Mouse (Mus musculus): ENCODE data around the gene Opn1mw.
"Not testable (repeated sequence)": the region's sequence is repeated elsewhere in the genome, so short reads cannot be mapped to it uniquely, and the experiment has no call there.

Opn1mw gene

DNA sequence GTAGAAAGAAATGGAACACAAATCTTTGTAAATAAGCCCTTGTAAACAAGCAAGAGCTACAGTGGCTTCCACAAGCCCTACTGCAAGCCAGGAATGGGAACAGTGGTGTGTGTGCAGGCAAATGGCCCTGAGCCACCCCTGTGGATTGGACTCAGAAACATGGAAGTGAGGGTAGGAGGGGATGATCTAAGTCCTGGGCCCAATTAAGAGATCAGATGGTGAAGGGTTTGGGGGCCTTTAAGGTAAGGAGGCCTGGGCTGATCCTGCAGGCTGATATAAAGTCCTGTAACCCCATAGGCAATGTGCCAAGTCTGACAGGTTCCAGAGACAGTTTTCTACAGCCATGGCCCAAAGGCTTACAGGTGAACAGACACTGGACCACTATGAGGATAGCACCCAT lies at the start of gene Opn1mw:
Gene Opn1mw (plus strand): TSS at position 301 of the 400 bp plus-strand sequence.
- DNase-seq (ENCODE audit: low spot score), result no peak

DNA sequence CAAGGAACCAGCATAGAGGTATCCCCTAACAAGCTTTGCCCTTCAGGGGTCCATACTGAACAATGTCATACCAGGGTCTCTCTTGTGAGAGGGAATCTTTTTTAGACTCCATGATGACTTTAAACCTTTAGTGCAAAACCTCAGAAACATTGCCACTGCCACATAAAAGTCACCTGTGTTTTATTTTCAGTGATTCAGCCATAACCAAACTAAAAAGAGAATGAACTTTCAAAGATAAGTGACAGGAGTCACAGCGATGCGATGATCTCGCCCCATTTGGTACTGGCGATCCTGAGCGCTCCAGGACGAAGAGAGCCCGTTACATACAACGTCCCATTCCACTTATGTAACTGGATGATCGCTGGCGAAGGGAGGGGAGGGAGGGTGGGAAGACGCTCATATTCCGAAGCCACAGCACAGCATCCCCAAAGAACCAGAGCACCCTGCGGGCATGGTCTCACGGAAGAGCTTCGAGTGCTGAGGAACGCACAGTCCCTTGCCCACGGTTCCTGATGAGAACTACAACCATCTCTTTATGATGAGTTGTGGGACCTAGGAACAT lies 42.9 kb upstream of the Opn1mw start:
- DNase-seq (ENCODE audit: low spot score), result no peak

DNA sequence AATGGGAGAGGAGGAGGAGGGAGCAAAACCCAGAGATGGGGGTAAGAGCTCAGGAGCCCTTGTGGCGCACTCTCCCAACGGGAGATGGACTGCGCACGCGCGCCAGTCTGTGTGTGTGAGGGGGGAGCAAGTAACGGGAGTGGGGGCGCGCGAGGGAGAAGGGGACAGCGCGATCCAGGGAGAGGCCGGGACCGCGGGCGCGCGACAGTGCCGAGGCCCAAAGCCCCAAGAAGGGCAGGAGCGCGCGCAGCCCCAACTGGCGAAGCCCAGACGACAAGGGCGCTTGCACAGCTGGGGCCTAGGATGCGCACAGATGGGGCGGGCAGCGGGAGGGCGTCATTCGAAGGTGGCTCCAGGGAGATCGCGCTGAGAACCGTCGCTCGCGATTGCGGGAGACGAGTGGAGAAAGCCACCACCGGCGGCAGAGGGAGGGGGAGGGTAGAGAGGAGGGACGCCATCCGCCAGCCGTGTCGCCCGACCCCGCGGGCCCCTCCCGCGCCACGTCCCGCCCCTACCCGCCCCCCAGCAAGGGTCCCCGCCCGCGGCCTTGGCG lies 42.2 kb upstream of the Opn1mw start:
- peak; percentile 55 for DNase-seq (ENCODE audit: low spot score)

DNA sequence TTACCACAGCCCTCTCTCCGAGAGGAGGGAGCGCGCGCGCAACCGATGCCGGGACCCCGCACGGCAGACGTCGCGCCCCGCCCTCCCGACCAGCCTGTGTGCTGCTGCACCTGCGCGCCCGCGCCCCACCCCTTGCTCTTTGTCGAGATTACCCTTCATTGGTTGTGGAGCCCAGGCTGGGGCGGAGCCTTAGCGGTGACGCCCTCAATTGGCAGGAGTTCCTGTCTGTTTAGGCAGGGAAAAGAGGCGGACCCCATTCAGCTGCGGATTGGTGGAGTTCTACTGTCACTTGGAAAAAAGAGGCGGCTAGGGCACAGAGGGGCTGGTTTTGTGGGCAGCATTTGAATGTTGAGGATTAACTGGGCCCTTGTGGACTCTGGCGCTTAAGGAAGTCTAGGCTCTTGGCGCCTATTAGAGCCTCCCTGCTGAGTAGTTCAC lies 41.6 kb upstream of the Opn1mw start:
- peak; percentile 93 for DNase-seq (ENCODE audit: low spot score)

DNA sequence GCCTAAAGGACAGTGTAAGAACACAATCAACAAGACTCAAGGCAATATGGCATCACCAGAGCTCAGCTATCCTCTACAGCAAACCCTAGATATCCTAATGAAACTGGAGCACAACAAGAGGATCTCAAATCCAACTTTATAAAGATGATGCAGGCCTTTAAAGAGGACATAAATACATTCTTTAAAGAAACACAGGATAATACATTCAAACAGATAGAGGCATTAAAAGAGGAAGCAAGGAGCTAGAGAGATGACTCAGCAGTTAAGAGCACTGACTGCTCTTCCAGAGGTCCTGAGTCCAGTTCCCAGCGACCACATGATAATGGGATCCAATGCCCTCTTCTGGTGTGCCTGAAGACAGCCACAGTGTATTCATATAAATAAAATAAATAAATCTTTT lies 32.1 kb upstream of the Opn1mw start:
- no peak for DNase-seq (ENCODE audit: low spot score)

DNA sequence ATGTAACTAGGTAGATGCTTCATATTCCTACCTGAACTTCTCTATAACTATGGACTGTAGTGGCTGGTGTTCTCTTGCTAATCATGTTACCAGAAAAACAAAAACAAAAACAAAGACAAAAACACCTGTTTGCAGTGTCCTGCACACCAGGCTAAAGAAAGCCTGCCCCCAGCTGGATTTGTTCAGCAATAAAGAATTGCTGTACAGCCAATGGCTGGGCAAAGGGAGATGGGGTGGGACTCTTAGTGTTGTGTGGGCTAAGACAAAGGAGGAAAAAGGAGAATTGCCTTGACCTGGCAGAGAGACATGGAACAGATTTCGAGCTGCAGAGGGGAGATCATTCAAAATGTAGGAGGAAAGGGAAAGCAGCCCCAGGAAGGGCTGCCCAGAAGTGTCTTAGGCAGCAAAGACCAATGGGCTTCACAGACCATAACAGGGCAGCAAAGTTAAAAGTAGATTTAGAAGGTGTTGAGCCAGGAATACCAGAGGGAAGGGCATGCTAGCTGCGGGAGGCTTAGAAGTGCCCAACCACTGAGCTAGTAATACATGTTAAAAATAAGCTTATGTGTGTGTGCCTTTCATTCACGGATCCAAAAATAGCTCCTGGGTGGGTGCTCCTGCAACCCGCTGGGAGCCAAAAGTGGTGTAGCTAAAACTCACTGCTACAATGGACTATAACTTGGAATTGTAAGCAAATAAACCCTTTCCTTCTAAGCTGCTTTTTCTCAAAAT lies 23.6 kb upstream of the Opn1mw start:
- no peak for DNase-seq (ENCODE audit: low spot score)

DNA sequence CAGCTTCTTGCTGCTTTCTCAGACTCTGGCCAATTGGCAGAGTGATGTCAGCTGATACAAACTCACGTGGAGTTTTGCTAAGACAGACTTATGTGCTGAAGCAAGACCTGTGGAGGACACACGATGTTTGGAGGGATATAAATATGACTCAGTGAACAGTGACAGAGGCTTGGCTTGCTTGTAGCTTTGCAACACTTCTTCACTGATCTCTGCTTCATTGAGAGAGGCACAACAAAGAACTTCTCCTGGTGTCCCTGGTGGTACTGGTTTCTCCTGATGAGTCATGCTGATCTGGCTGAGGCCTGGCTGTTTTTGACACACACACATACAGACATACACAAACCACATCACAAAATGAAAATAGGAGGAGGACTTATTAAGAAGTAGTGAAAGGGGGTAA lies 21.3 kb upstream of the Opn1mw start:
- no peak for DNase-seq (ENCODE audit: low spot score)

DNA sequence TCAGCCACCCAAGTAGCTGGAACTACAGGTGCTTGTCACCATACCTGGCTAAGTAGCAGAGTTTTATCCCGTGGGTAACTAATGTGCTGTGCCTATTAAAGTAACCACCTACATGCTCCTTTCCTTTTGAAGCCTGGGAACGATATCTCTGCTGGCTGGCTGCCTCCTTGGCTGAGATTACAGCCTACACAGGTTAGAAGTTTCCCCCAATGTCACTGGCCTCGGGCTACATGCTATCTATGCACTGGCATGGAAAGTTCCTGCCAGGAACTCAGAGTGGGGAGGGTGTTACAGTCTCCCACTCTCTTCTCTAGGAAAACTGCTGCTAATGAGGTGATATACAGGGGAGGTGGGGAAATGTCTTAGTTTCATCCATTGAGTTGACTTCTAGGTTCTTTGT lies 18.5 kb upstream of the Opn1mw start:
- DNase-seq (ENCODE audit: low spot score), result no peak

DNA sequence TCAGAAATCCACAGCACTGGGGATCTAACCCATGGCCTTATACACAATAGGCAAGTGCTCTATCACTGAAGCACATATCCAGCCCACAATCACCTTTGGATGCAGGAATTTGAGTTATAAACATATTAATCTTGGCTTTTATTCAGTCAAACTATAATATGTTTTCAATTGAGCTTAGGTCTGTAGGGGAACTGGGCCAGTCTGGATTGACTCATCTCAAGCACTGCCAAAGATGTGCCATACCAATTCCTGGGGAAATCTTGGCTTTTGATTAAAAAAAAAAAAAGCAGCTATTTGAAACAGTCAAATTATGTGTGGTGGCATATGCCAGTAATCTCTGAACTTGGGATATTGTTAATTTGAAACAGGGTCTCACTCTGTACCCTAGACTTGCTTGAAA lies 13.2 kb upstream of the Opn1mw start:
- DNase-seq (ENCODE audit: low spot score), result no peak

DNA sequence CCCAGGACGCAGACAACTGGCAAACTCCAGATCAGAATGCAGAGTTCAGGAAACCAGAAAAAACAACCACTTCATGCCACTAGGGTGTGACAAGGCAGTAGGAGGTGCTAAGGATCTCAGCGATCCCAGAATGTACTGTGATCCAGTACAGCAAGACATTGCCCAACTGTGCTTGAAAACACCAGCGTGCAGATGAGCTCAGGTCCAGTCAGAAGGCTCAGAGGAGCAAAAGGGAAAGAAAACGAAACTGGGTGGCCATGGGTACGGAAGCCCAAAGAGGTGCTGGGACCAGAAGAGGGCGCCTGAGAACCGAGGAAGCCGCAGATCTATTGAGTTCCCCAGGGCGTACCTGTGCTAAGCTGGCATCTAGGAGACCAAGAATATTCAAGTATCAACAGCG lies 11.8 kb upstream of the Opn1mw start:
- peak; percentile 16 for DNase-seq (ENCODE audit: low spot score)

DNA sequence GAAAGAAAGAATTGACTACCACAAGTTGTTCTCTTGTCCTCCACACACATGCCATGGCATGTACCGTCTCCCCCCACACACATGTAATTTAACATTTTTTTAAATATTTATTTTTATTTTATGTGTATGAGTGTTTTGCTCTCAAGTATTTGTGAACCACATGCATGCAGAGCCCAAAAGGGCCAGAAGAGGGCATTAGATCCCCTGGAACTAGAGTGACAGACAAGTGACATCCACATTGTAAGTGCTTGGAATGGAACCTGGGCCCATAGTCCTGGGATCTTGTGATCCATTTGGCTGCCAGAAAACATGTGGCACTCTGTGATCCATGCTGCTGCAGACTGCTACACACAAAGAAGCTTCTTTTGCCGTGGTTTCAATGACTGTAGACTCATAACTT lies 2.3 kb upstream of the Opn1mw start:
- DNase-seq (ENCODE audit: low spot score), result no peak

DNA sequence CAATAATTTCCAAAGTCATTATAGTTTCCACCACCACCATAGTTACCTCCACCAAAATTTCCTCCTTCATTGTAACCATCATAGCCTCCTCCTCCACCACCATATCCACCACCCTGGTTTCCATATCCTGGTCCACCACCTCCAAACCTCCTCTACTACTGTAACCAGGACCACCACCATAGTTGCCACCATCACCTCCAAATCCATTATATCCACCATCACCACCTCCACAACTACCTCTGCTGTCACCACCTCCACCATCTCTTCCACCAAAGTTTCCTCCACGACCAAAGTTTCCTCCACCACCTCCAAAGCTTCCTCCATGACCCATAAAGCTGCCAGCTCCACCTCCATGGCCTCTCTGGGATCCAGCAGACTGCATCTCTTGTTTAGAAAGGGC lies 8.0 kb downstream of the Opn1mw start, which contains the start of gene Mecp2:
Gene Mecp2 (minus strand): TSS at position 101 of the 400 bp plus-strand sequence.
- DNase-seq (ENCODE audit: low spot score), result not testable (repeated sequence)

DNA sequence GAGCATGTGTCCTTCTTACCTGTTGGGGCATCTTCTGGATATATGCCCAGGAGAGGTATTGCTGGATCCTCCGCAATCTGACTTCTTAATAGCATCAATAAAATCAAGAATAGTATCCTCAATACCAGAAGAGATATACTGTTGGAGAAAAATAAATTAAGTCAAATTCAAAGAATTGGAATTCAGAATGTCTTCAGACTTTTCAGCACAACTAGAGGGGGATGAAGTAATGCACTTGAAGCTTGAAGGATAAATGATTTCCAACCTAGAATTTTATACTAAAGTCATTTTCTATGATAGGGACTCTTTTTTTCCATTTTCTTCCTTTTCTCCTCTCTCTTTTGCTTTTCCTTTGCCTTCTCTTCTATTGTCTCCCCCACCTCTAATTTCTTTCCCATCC lies 40.5 kb downstream of the Opn1mw start, which contains the start of gene Tex28:
Gene Tex28 (minus strand): TSS at position 101 of the 400 bp plus-strand sequence.
- no peak for DNase-seq (ENCODE audit: low spot score)

DNA sequence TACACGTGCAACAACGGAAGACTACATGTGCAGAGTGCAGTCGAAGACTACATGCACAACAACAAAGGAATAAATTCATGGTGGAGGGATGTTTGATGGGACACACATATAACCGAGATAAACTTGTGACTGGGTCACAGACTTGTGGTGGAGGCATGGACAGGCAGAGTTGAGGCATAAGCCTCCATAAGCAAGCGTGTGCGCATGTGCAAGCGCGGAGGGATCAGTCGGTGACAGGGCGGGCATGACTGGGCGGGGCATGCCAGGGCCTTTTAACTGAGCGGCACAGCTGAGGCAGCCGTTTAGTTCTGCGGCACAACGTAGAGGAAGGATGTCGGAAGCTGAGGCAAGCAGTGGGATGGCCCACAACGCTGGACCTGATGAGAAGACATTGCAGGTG lies 49.7 kb downstream of the Opn1mw start, which contains the start of gene Tktl1:
Gene Tktl1 (plus strand): TSS at position 301 of the 400 bp plus-strand sequence.
- no peak for DNase-seq (ENCODE audit: low spot score)
